Mouse (Mus musculus) liver (tissue): ENCODE results near the gene Spata13.

Source experiments
- DNase-seq: peaks from one replicate; pipeline ENCODE4 v3.0.0-alpha.2; 2020; ENCODE audit warnings: mixed read lengths

The Spata13 gene

GRCm38 (mm10) chr14:60633961-60634864 is at the start of gene Spata13:
Gene Spata13 (plus strand): TSS chr14:60634001.
- peak; percentile 96 for DNase-seq

DNA sequence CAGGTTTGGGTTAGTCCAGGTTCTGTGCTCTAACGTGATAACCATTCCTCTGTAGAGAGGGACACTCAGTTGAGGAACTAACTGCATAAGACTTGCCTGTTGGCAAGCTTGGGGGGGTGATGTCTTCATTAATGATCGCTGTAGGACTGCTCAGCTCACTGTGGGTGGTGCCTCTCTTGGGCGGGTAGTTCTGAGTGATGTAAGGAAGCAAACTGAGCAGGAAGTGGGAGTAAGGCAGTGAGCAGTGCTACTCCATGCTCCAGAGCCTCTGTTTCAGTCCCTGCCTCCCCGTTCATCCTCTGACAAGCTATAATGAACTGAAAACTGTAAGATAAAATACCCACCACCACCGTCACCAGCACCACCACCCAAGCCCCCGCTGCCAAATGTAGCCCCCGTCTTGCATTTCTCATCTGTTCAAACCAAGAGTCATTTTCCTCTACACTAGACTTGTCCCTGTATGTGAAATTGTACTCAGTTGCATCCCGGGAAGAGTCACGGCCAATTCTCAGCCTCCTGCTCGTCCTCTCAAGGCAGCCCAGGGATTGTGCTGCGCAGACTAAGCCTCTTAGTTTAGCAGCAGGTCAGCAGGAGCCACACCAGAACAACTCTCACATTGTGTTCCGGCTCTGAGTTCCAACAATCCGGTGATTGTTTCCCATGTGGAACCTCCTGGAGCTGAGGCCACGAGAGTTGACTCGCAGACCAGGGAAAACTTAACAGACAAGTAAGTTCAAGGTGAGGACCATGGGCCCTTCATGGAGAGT is 46.9 kb upstream of the Spata13 start:
- no peak for DNase-seq

- DNase-seq: no peak
Measured at GRCm38 (mm10) chr14:60589001-60589400, 44.8 kb upstream of the Spata13 start.

DNA sequence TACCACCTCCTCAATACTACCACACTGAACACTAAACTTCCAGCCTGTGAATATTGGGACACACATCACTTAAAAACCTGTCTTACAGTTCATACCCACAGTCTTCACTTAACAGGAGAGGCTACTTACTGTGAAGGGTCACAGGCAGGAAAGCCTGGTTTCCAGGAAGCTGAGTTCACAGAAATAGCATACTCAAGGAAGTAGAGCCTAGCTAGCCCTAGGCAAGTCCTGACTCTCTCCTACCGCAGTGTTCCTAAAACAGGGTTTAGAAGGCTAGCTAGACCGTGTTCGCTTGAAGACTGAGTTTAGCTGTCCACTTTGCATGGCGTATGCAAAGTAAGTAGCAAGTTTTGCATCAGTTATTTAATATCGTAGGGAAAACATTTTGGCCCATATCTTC is 41.5 kb upstream of the Spata13 start:
- DNase-seq: no peak

- DNase-seq: peak; percentile 24
Measured at GRCm38 (mm10) chr14:60592822-60593221, 41.0 kb upstream of the Spata13 start.

DNA sequence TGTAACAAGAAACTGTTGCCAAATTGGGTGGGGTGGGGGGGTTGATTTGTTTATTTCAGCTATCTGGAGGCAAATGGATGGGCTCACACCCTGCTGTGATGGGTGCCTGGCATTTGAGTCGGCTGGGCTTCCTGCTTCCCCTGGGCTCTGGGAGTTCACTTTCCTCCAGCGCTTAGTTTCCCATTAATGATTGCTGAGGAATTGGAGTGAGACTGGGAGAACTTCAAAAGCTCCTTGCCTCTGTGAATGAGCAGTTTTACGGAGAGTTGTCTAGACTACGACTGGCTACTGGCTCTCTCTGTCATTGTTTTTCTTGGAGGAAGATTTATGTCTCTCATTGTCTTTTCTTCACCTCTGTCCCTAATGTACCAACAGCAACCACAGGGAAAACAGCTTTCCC is 36.2 kb upstream of the Spata13 start:
- DNase-seq: no peak

DNA sequence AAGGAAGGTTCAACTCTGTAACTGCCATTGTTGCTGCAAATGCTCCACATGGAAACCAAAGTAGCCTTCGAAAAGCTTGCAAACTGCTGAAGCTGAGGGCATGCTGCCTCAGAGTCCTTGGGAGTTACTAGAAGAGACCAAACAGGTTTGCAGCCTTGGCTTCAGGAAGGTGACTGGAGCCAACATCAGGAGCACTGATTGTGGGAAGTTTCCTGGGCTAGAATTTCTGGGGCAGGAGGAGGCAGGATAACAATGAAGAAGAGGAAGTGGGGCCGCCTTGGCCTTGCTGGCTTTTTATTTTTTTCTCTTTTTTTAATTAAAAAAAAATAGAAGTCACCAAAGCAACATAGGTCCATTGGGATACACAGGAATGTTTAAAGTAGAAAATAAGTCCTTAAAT is 34.8 kb upstream of the Spata13 start:
- DNase-seq: no peak

- no peak for DNase-seq
Measured at GRCm38 (mm10) chr14:60605564-60605963, 28.2 kb upstream of the Spata13 start.

- no peak for DNase-seq
Measured at GRCm38 (mm10) chr14:60606194-60606593, 27.6 kb upstream of the Spata13 start.

- no peak for DNase-seq
Measured at GRCm38 (mm10) chr14:60607743-60608142, 26.1 kb upstream of the Spata13 start.

GRCm38 (mm10) chr14:60609160-60609559 is 24.6 kb upstream of the Spata13 start:
- DNase-seq: no peak

DNA sequence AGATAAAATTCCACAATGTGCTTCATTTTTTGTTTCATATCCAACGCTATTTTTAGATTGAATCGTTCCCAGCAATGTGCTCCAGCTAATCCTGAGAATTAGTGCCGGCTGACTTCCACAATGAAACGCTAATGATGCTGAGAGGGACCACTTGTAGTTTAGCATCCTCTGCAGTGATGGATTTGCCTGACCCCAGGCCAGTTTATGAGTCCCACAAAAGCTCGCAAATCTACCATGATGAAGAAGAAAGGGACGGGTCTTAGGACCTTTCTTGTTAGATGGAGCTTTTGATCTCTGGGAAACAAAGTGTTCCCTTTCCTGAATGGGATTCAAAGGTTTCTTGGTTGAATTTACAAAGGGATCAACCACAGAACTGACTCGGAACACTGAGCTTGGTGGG is 21.1 kb upstream of the Spata13 start:
- DNase-seq: no peak

GRCm38 (mm10) chr14:60621076-60621475 is 12.7 kb upstream of the Spata13 start:
- DNase-seq: no peak

GRCm38 (mm10) chr14:60625486-60625885 is 8.3 kb upstream of the Spata13 start:
- no peak for DNase-seq

GRCm38 (mm10) chr14:60629887-60630460 is 3.8 kb upstream of the Spata13 start:
- no peak for DNase-seq

GRCm38 (mm10) chr14:60630981-60631380 is 2.8 kb upstream of the Spata13 start:
- no peak for DNase-seq

DNA sequence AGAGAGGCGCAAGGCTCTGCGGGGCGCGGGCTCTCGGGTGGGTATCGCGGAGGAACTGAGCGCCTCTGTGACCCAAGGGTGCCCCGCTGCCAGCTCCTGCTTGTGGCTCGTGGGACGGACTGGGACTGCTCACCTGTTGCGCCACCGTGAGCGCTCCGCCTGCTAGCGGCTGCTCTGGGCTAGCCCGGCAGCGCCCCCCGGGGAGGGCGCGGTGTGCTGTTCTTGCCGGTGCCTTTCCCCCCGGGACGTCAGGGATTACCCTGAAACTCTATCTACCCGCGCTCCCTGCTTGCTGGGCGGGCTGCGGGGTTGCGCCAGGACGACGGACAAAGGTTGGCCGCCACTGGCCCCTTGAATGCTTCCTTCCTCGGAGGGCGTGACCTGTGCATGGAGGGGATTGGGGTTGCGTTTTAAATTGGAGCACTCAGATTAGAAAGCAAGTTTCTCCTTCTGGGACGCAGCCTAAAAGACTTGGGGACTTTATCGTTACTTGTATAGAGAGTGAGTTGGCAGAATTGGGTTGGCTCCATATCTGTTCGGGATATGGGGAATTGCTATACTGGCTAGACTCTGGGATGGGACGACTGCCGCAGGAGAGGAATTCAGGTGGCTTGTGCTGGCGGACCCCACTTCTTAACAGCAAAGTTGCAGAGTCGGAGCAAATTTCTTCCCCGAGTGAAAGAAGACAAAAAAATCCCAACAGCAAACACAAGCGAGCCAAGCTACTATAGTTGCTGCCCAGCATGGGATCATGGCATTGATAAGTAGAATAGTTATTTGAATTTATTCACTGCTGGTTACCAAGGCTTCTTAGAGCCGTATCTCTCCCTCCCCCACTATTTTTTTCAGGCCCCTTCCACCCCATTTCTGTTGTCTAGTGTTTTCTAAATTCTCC is 1.3 kb downstream of the Spata13 start:
- peak; percentile 71 for DNase-seq

DNA sequence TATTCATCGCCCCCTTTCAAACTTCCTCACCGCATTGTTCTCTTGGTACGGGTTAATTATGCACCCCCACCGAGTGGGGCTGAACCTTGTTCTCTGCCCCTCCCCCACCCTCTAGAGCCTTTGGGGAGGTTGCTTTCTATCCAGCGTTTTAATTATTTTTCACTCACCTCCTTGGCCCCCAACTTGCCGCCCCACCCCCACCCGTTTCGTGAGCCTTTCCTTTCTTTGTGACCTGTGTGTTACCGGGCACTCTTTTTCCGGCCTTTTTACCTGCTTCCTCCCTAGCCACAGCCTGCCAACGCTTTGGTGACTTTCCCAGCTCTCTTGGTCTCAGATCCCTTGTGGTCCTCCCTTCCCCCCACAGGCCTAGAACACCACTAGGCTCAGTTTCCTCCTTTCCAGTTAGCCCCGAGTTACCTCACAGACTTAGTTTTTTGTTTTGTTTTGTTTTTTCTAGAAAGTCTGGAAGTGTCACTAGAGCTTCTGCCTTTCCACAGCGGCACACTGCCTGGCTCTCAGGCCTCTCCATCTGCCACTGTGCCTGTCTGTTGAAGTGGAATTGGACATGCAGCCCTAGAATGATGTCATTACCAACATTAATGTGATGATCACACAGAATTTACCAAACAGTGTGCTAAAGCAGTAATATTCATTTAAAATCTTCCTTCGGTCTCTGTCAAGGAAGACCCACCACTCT is 2.3 kb downstream of the Spata13 start:
- peak; percentile 44 for DNase-seq

DNA sequence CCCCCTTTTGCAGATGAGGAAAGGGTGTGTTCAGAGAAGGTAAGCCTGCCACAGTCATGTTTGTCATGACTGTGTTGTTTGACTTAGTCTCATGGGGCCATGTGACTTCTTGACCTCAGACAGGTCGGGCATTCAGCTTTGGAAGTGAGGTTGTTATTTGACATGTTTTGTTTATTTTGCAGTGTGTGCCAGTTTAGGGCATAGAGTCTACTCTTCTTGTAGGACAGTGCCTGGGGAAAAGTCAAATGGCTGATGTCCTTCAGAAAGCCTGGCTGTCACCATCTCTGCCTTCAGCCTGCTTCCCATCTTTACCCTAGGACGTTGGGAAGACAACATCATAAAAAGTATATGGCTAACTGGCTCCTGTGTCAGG is 2.8 kb downstream of the Spata13 start:
- DNase-seq: no peak

GRCm38 (mm10) chr14:60636996-60637395 is 3.2 kb downstream of the Spata13 start:
- no peak for DNase-seq

GRCm38 (mm10) chr14:60638159-60638558 is 4.4 kb downstream of the Spata13 start:
- no peak for DNase-seq

DNA sequence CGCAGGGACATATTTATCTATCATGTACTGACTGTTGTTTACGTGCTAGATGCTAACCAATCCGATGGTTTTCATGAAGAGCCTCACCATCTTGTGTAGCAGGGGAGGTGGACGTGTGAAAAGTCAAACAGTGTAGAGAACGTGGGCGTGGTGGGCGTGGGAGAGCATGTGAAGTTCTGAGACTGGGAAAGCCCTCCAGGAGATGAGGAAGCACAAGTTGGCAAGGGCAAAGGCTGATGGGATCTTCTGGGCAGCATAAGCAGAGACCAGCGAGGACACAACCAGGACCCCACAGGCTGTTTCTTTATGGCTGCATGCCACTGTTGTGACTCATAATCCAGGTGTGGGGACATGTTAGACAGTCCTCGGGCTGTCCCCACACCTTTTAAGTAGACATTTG is 5.4 kb downstream of the Spata13 start:
- DNase-seq: peak; percentile 39
